24 mouse cellular contexts compared by ENCODE assay signal in genomic region chr1:72784018-72784417, GRCm38 (mm10). TPM values are rescaled to one million over a fixed set of nuclear protein-coding genes. Genes with fewer than 3 reads are reported as not detected.
"Had no signal": no experiment of that assay in that cellular context is flagged by ENCODE, and none has a peak within 500 bp of the region (broad histone marks: within the 10 kb centered on the region; RNA-seq: fewer than 3 reads in every experiment).

No protein-coding gene starts in this region.

- H3K27ac ChIP-seq: heart, adult 2 months; heart, embryonic 13.5 days; heart, embryonic 15.5 days; hindbrain, embryonic 13.5 days; hindbrain, embryonic 15.5 days; hindbrain, postnatal 0 days; limb, embryonic 13.5 days; limb, embryonic 15.5 days had no signal

- H3K4me3 ChIP-seq: heart, adult 2 months; heart, embryonic 13.5 days; heart, embryonic 15.5 days; hindbrain, embryonic 13.5 days; hindbrain, embryonic 15.5 days; limb, embryonic 13.5 days; limb, embryonic 15.5 days had no signal

- H3K36me3 ChIP-seq: heart, embryonic 13.5 days; heart, embryonic 15.5 days; hindbrain, embryonic 13.5 days; hindbrain, embryonic 15.5 days; limb, embryonic 13.5 days; limb, embryonic 15.5 days had no signal

- H3K27me3 ChIP-seq: heart, embryonic 13.5 days; heart, embryonic 15.5 days; hindbrain, embryonic 13.5 days; hindbrain, embryonic 15.5 days; limb, embryonic 13.5 days; limb, embryonic 15.5 days had no signal

- ATAC-seq: forebrain, postnatal 0 days; hindbrain, postnatal 0 days had no signal

- H3K9me3 ChIP-seq: heart, embryonic 13.5 days; heart, embryonic 15.5 days; hindbrain, embryonic 13.5 days; hindbrain, embryonic 15.5 days; limb, embryonic 13.5 days; limb, embryonic 15.5 days had no signal

- H3K9ac ChIP-seq: forebrain, postnatal 0 days; heart, embryonic 13.5 days; heart, embryonic 15.5 days; hindbrain, embryonic 13.5 days; hindbrain, embryonic 15.5 days; limb, embryonic 13.5 days; limb, embryonic 15.5 days had no signal

- DNase-seq: forebrain, postnatal 0 days; gastrocnemius, postnatal 14 days; gastrocnemius, postnatal 36 days; heart, adult 11 months; heart, adult 2 months; heart, postnatal 14 days; heart, postnatal 36 days; kidney, adult 11 months; kidney, adult 2 months; kidney, adult 9 months; kidney, postnatal 14 days; kidney, postnatal 36 days; layer of hippocampus, adult 9-11 months; layer of hippocampus, postnatal 36 days; left cerebral cortex, postnatal 4 days had no signal

- H3K4me2 ChIP-seq: heart, embryonic 11.5 days; heart, embryonic 13.5 days; heart, embryonic 15.5 days; hindbrain, embryonic 13.5 days; hindbrain, embryonic 15.5 days; limb, embryonic 13.5 days; limb, embryonic 15.5 days had no signal

- H3K4me1 ChIP-seq: hindbrain, embryonic 15.5 days had no signal

RNA-seq across cellular contexts. Expression of gene Igfbp2, which starts 40.3 kb away (rescaled TPM):
- total RNA-seq: hematopoietic stem cell, adult 5-6 weeks had no signal
